Mouse (Mus musculus) liver, adult 2 months (tissue): Measurements from ENCODE around the gene Spon2.

Experiments
- CTCF ChIP-seq: fragments of 200-500 bp; IDR thresholded peaks from 2 replicates; pipeline ENCODE4 v1.5.1; 2011; ENCODE audit warnings: low read depth, low read length, control low read depth
- POLR2A ChIP-seq: fragments of 200-500 bp; IDR thresholded peaks from 2 replicates; pipeline ENCODE4 v1.6.1; 2011; ENCODE audit warnings: low read length, control low read depth; ENCODE audit not compliant: insufficient read depth; ENCODE audit errors: extremely low read depth

GRCm38 (mm10) chr5:33247387-33247786, 29.1 kb upstream of the Spon2 start:
- TF ChIP-seq CTCF, result peak; percentile 54
- no peak for TF ChIP-seq POLR2A
